Mouse (Mus musculus) spleen, adult 2 months (tissue): ENCODE results near the gene U2surp.

ENCODE experiments used
- CTCF ChIP-seq: fragments of 200-500 bp; IDR thresholded peaks from 2 replicates; pipeline ENCODE4 v1.5.1; 2011; ENCODE audit warnings: mild to moderate bottlenecking, inconsistent platforms; ENCODE audit not compliant: insufficient read depth, insufficient read length, insufficient replicate concordance; ENCODE audit errors: extremely low read depth
- POLR2A ChIP-seq: fragments of 200-500 bp; IDR thresholded peaks from 2 replicates; pipeline ENCODE4 v1.6.1; 2011; ENCODE audit warnings: low read depth, low read length, inconsistent platforms

GRCm38 (mm10) chr9:95556067-95556512 lies 44.3 kb upstream of the U2surp start:
- no peak for TF ChIP-seq CTCF
- TF ChIP-seq POLR2A: no peak
